Mouse (Mus musculus): ENCODE measurements around the gene Col19a1.
"Not testable (repeated sequence)": the region's sequence is repeated elsewhere in the genome, so short reads cannot be mapped to it uniquely, and the experiment has no call there.

Col19a1 gene

DNA sequence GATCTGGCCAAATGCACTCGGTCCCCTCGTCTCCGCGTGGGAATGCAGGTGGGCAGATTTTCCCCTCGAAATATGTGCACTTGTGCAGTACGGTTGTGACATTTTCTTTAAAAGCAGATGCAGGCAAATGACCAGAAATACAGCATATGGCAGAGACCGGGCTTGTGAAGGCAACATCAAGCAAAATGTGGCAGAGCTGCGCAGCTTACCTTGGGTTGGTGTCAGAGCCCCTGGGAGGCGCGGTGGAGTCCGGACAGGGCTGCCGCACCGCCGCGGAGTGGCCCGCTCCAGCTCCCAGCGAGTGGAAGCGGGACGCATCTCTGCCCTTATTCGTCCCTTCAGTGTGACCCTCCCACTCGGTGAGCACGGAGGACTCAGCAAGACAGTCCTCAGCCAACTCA, at the start of gene Col19a1:
TSS of gene Col19a1 (minus strand) at position 332 of the 401 bp plus-strand sequence.
- in situ Hi-C loops (cut with MboI, MseI), result no loop called here

DNA sequence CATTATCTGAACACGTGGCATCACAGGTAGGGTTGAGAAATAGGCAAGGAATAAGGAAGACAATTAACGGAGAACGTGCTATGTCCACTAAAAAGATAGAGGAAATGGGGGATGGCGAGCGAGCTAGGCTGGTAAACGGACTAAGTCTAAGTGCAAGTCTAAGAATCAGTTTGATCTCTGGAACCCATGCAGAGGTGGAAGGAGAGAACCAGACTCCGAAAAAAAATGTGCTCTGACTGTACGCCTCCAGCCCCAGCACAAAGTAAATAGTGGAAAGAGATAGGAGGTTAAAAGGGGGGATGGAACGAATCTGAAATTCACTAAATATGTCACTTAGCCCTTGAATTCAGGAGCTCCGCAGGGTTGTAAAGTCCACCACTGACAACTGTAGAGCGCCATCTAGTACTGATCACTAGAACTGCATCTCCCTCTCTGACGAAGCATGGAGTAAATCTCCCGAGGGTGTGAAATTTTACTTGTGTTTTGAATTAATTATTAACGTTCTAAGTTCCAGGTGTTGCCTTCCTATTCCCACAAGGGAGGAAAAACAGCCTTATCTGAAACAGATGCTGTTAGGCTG, 46.4 kb upstream of the Col19a1 start:
- in situ Hi-C loops (cut with MboI, MseI), result no loop called here

DNA sequence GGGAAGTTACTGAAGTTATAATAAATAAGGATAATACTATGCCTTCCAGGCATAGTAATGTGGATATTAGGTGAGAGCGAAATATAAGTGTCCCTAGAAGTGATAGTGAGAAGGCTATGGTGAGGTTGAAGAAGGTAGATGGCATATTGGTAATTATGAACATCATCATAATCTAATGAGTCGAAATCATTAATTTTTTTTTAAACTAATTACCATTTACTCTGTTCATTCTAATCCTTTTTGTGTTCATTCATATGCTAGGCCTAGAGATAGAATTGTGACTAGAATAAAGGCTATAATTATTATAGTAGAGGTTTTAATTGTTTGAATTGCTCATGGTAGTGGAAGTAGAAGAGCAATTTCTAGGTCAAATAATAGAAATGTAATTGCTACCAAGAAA, 25.3 kb upstream of the Col19a1 start:
- in situ Hi-C loops (cut with MboI, MseI), result not testable (repeated sequence)

DNA sequence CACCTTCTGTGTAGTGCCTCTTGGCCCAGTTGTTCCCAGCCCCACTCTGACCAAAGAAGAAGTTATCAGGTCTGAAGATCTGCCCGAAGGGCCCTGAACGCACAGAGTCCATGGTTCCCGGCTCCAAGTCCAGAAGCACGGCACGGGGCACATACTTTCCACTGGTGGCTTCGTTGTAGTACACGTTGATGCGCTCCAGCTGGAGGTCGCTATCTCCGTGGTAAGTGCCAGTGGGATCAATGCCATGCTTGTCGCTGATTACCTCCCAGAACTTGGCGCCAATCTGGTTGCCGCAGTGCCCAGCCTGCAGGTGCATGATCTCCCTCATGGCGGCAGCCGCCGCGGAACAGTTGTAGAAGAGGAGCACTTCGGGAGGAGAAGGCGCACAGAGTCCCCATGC, 7.8 kb upstream of the Col19a1 start:
- in situ Hi-C loops (cut with MboI, MseI), result no loop called here

DNA sequence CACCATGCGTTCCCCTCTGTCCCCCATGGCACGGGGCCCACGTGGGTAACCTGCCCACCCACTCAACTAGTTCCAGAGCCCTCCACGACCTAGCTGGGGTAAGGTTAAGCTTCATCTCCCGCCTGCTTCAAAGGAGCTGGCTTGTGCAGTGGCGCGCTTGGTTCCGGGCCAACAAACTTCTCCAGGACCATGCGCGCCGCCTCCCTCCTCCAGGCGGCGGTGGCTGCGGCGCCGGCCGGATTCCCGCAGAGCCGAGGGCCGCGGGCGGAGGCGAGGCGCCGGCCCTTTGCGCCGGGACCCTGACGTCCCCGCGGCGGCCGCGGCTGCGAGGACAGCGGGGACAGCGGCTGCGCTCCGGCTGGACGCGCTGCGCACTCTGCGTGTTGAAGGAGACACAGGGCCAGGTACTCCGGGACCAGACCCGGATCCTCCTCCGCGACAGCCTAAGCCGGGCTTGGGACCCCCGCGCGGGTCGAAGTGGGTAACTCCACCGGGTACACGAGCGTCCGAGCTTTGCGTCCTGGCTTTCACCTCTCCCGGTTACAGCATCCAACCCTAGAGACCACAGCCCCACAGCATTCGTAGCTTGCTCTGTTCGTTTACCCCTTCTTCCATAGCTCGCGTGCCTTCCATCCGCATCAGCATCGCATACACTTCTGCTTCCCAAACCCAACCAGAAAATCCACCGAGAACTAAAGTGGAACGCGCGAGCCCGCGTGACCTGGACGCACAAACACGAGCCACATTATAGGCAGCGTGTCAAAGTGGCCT, 717 bp downstream of the Col19a1 start:
- in situ Hi-C loops (cut with MboI, MseI), result no loop called here

DNA sequence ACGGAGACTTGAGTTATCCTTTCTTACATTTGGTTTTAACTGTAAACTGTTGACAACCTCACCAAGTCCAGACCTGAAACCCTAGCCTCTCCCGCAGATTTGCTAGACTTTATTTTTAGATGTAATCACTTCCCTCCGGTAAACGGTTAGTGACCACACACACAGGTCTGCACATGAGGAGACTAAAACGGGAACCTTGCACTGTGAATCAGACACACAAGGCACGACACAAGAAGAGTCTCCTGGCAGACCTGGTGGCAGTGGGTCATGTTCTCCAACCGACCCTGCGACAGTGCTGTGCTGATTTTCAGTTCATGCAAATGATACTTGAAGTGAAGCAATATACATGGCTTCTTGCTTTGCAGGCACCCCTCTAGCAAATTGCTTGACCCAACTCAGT, 14.7 kb downstream of the Col19a1 start:
- in situ Hi-C loops (cut with MboI, MseI), result no loop called here

DNA sequence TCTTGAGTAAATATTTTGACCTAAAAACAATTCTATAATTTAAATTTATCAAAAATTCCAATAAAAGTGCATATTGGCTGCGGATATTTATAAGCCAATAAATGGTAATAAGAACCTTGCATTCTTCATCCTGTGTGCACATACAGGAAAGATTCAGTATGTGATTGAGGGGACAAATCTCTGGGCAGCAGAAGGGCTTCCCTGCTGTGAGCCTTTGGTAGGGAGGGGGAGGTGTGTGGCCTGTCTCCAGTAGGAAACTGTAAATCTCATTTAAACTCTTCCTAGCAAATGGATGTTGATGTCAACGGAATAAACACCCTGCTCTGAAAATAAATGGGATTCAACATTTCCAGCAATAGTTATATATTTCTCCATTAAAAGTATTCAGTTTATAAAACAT, 23.2 kb downstream of the Col19a1 start:
- in situ Hi-C loops (cut with MboI, MseI), result no loop called here

DNA sequence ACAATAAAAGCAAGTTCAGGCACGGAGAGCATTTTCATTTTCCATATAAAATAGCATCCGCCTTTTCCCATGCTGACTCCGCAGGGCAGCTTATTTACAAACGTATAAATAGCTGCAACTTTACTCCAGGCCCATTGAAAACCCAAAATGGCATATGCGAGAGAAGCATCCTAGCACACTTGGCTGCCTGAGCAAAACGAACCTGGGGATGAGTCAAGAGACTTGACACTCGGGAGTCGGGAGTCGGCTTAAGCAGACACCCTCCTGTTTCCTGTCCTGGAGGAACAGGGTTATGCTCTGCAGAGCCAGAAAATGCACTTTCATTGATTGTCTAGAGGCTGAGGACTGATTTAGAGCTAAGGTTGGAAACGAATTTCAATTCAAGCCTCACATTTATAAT, 29.3 kb downstream of the Col19a1 start:
- in situ Hi-C loops (cut with MboI, MseI), result no loop called here

DNA sequence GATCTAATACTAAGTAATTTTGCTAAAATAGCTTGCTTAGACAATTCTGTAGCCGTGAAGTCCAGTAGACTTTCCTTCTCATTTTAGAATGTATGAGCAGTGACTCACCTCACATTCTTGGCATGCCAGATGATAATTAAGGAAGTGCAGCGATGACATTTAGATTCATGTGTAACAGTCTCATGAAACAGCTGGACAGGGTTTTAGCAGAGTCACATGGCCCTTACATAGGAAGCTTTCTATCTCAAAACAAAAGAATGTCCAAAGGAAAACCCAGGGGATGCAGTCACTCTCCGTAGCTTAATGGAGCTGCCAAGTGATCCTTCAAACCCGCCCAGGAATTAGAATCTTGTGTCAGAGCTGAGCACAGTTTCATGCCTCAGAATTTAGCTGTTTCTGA, 33.8 kb downstream of the Col19a1 start:
- in situ Hi-C loops (cut with MboI, MseI), result no loop called here

DNA sequence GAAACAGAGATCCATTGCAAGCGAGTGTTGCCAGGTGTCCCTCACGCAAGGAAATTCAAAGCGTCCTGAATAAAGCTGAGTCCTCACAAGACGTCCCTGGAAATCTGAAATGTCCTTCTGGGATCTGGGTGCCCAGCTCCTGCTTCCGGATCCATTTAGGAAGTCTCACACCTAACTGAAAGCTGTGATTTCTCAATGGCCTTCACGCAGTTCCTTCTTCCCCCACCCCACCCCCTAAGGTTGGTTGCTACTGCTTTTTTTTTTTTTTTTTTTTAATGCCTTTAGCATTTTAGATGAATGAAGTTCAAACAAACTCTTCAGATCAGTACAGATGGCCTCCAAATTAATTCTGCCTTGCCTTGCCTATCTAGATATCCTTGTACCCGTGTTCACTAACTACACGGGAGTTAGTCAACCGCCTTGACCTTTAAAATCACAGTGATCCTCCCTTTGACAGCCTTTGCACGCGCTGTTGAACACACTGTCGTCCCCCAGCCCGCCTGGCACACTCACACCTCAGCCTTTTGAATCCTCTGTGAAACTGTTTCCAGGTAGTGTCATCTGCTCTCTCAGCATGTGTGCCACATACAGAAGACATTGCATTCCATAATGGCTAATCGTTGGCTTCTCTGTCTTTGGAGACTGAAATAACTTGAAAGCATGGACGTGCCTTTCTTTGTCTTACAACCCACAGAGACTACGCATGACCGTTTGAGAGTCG, 36.6 kb downstream of the Col19a1 start:
- in situ Hi-C loops (cut with MboI, MseI), result no loop called here

DNA sequence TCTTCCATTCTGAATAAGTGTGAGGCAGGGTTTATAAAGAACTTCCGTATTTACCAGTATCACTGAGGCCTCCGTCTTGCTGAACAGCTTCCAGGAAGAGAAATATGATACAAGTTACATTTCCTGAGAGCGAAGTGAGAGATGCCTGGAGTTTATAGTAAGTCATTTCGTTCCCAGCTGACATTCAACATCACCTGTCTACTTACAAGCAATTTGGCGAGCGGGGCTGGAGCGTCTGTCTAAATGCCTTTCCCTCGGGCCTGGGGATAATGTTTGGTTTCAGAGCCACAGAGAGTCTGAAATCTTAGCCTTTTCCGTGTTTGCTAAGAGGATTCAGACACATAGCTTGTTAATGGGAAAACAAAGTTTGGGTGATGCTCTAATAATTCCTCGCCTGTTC, 37.2 kb downstream of the Col19a1 start:
- in situ Hi-C loops (cut with MboI, MseI), result no loop called here

DNA sequence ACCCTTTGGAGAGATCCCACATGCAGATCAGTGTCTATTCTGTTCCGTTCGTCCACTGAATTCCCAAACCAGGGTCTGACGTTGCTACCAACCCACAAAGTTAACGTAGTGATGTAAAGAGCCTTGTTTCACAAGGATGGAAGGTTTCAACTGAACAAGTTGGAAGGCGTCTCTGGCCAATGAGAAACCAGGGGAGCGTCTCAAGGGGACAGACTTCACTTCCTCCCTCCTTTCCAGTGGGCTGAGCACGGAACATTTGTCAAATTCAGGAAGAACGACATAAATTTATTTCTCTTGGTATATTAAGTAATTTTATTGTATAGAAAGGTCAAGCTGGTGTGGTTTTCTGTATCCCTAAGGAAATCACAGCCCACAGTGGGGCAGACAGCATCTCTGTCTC, 38.2 kb downstream of the Col19a1 start:
- in situ Hi-C loops (cut with MboI, MseI), result no loop called here

DNA sequence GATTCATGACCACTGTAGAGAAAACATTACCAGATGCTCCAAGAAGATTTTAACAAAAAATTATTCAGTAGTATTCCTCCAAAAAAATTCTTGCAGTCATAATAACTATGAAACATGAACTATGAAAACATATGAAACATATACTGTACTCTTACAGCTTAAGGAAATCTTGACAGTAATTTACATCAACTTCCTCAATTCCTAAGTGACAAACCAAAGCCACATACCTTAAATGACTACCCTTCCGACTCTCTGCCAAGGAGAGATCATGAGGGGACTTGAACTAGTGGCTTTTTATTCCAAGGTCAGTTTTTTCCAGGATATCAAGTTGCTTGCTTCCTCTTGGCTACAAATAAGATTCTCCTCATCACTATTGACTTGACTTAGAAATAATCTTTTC, 39.7 kb downstream of the Col19a1 start:
- in situ Hi-C loops (cut with MboI, MseI), result no loop called here

DNA sequence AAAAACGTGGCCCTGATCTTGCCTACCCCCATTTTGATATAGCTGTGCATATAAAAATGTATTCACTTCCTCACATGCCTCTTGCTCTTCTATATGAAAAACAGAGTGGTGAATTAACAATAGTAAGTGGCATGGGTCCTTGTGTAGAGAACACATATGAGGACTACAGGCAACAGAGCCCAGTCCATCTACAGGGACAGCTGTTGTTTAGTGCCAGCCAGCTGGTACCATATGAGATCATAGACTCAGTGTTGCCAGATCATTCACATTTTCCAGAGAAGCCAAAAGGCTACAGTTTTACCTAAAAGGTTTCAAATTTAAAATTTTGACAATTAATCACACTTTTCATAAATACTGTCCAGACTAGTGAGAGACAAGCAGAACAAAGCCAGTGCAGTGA, 47.4 kb downstream of the Col19a1 start:
- in situ Hi-C loops (cut with MboI, MseI), result no loop called here

DNA sequence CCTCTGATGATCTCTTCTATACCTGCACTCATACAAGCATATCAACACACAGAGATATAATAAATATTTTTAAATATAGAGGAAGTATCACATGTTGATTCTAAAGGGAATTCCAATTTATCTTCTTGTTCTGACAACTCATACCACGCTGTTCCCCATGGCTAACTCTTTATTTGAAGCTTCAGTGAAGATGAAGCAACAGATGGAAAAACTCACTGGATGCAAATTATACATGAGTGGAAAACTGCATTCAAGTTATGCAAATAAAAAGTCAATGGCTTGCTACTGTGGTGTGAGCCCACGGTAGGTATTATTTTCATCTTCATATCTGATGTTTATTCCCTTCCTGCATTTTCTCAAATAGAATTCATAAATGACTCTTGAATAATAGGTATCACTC, 60.1 kb downstream of the Col19a1 start:
- in situ Hi-C loops (cut with MboI, MseI), result no loop called here

DNA sequence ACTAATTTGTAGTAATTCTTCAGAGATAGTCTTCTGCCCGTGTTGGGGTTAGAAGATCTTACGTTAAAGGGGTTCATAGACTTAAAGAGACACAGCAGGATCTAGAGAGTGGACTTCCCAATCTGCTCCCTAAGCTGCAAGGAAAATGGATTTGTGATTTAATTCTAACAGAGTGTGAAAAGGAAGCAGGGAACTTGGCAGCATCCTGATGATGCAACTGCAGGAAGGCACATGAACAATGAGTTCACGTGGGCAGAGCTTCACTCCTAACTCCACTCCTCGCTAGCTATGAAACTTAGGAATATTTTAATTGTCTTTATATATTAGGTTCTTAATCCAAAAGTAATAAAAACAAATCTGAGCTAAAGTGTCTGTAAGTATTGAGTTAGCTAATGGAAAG, 69.8 kb downstream of the Col19a1 start:
- in situ Hi-C loops (cut with MboI, MseI), result no loop called here

DNA sequence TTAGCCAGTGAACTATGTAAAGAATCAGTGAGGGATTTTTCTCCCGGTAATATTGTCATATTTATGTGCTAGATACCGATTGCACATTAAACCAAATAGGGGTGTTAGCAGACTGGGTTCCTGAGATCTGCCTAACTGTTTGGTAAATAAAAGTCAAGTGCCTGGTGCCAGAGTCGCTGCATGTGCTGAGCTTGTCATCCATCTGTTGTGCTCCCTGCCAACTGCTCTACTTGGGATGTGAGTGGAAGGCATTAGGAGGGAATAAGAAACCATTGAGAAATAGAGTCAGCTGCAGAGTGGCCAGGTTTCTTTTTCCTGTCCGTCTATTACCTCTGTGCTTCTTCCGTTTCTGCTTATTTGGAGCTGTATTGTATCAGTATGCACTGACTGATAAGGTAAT, 71.9 kb downstream of the Col19a1 start:
- in situ Hi-C loops (cut with MboI, MseI), result no loop called here

DNA sequence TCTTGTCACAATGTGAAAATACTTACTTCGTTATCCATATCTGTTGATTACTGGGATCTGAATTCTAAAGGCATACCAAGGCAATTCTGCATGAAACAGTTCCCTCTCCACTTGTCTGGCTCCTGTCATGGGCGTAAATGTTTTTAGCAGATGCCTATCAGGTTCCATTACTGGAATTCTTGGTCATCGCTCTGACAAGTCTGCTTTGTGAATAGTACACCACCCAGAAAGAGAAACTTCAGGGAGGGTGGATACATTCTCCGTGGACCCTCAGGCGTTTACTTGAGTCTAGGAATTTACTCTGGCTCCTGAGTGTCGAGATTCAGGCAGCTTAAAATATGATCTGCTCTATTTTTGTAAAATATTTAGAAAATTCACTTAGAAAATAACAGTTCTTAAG, 75.7 kb downstream of the Col19a1 start:
- in situ Hi-C loops (cut with MboI, MseI), result no loop called here

DNA sequence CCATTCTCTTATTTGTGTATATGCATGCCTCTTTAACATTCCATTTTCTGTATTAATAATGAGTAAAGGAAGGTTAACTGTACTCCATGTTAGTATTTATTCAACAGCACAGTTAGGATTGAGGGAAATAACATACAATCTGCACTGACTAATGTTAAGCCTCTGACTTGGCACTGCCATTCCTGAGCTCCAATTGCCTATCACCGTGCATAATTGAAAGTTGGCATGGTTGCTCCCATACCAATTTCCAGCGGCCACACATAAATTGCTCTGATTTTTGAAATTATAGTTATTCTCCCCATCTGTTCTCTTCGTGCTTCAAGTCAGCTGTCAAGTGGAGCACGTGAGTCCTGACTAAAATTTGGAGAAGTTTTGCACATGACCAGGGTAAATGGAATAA, 91.9 kb downstream of the Col19a1 start:
- in situ Hi-C loops (cut with MboI, MseI), result no loop called here

DNA sequence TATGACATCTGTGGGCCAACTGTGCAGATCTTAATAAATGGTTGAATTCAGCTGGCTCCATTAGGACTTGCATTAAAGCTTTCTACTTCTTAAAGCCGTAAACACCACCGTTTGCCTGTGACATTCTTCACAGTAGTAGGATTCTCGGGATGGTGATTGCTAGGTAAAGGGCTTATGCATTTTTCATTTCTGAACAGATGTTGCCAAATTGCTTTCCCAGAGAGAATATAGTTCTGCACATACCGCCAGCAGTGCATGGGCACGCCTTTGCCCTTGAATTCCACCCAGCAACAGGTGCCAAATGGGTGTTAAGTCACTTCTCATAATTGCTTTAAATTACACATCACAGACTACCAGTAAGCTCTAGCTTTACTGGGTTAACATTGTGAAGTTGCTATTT, 103.1 kb downstream of the Col19a1 start:
- in situ Hi-C loops (cut with MboI, MseI), result no loop called here

DNA sequence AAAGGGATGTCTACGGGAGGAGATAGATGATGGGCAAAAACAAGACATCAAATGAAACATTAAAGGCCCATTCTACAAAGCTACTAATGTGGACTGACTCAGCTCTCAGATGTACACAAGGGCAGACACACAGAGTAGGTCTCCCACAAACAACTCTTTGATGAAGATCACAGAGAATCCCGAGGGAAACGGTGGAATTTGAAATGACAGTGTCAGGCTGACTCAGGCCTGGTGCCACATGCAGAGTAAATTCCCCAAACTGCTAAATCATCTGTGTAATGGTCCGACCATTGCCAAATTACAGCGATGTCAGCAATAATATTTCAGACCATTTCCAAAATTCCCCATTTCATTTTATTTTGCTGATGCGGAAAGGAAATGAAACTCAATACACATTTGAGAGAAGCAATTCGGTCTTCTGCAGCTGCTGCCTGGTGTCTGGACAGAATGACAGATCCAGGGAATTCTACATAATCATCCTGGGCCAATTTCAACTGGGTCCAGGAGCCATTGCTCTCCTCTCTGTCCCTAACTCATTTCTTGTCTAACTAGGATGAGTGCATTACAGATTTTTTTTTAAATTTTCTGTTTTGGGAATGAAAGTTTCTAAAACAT, 116.1 kb downstream of the Col19a1 start:
- in situ Hi-C loops (cut with MboI, MseI), result no loop called here

DNA sequence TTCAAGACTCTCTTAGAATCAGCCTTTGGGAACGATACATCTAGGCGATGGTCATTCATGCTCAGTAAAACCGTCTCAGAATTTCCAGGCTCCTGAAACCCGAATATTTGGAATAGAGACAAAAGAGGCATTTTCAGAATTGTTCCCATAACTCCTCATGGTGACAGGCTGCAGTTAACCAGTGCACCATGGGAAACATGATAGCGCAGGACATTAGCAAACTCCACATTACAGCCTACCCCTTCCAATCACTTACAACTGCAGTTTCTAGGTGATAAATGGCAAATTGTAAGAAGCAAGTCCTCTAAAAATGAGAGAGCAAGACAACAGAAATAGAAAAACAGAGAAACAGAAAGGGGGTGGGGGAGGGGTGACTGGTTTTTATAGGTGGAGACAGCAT, 116.6 kb downstream of the Col19a1 start:
- in situ Hi-C loops (cut with MboI, MseI), result no loop called here

Measured in T-helper 2 cell (primary cell).